Mouse (Mus musculus) skeletal muscle tissue, adult 2 months (tissue): ENCODE measurements around the gene Wnt6.

ENCODE experiments used
- DNase-seq: peaks from one replicate; pipeline ENCODE4 v3.0.0-alpha.2; 2012; ENCODE audit warnings: low read depth, low spot score

Wnt6 gene

DNA sequence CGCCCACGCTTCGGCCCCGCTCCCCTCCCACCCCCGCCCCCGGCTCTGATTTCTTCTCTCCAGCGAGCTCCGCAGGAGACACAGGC, at the start of gene Wnt6:
Gene Wnt6 (plus strand): TSS at position 48 of the 86 bp plus-strand sequence.
- DNase-seq, result no peak

DNA sequence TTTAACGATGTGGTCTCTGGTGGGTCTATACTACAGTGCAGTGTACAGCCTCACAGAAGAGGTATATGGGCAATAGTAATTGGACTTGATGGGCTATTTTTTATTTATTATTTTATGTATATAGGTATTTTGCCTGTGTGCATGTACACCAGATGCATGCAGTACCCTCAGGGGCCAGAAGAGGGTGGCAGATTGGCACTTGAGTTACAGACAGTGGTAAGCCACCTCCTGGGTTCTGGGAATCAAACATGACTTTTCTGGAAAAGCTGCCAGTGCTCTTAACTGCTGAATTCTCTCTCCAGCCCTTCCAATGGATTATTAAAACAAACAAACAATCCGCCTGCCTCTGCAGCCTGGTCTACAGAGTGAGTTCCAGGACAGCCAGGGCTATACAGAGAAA, 47.9 kb upstream of the Wnt6 start:
- DNase-seq, result no peak

DNA sequence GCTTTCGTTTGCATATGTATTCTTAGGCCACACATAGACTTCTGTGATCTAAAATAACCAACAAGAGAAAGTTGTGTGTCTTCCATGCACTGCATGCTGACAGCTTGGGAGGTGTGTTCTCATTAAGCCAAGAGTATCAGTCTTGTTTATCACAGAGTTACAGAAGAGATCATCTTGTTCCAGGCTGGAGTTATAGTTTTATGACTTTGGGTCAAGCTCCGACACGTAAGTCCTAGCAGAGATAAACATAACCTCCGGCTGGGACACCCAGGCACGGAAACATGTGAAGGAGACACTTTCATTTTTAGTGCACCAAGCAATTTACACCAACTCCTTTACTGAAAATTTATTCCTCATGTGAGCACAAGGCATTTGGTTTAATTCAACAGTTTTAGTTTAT, 45.6 kb upstream of the Wnt6 start:
- peak; percentile 82 for DNase-seq

DNA sequence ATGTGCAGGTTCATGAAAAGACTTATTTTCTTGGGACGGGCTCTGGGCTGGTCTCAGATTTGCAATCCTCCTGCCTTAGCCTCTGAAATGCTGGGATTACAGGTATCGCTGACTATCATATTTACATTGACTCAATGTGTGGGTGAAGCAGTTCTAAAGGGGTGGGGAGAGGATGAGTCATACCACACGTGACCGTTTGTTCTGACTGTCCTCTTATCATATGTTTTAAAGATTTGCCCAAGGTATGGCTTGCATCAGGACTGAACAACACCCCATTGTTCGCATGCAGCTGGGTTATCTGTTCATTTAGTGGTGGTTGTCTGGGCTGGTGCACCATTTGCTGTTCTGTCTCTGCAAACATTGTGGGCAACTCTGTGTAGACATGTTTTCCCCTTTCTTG, 45.0 kb upstream of the Wnt6 start:
- no peak for DNase-seq

DNA sequence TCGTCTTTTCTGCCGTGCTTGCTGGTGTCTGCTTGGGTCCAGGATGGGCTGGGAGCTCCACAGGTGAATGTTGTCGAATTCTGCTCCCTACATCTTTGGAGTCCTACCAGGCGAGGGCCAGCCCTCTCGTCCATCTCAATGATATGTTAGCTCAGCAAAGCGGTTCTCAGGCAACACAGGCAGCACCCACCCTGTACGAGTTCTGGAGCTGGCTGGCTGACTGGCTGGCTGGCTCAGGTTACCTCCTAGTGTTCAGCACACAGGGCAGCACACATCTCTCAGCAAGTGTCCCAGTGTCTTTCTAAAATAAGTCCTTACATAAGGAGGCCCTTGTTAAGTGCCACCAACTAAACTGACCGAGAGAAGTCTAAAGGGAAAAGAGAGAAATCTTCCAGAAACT, 43.2 kb upstream of the Wnt6 start:
- peak; percentile 90 for DNase-seq

DNA sequence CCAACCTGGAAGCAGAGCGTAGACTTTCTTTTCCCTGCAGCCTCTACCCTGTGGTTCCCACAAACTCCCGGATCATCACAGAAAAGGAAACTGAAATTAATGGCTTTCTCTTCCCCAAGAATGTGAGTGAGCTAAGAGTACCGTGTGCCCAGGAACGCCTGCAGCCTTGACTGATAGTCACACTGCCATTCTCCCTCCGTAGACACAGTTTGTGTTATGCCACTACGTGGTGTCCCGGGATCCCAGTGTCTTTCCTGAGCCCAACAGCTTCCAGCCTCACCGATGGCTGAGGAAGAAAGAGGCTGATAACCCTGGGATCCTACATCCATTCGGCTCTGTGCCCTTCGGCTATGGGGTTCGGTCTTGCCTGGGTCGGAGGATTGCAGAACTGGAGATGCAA, 34.7 kb upstream of the Wnt6 start:
- DNase-seq, result no peak

DNA sequence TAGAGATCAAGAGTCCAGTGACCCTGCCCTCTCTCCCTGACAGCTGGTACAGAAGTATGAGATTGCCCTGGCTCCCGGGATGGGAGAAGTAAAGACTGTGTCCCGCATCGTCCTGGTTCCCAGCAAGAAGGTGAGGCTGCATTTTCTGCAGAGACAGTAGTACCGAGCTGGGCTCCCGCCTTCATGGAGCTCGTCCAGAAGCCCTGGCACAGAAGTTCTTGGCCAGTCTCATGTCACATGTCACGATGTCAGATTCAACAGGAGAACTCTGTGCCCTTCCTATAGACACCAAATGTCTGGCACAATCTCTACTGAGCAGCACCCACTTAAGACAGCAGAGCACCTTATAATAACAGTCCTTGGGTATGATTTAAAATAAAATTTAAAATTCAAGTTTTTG, 34.2 kb upstream of the Wnt6 start:
- peak; percentile 71 for DNase-seq

DNA sequence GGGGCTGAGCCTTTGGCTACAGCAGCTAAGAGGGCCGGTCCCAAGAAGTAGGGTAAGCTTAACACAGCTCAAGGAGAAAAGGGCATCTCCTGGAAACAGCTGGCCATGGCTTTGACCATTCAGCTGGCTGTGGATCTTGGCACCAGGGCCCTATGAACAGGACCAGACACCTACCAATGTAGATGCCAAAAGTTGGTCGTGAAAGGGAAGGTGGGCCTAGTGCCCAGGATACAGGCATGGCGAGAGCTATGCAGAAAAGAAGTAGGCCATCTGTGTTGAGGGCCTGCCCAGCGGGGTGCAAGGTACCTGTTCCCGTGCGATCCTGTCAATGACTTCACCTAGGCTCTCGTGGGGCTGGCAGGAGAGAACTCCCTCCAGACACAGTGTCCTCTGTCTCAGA, 30.8 kb upstream of the Wnt6 start:
- DNase-seq, result peak; percentile 79

DNA sequence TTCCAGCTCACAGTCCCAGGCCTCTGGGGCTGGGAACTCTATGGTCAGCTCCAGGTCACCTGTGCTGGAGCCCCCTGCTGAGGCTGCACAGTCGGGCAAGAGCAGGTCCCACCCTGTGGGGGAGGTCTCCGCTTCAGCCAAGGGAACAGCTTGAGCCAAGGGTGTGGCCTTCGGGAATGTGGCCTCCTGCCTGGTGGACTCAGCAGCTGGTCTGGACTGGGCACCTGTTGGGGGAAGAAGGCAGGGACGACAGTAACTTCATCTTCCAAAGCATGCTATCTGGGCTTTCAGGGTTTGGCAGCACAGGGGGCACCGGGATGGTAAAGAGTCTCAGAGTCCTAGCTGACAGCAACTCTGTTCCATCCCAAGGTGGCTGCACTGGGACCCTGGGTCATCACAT, 24.4 kb upstream of the Wnt6 start:
- peak; percentile 90 for DNase-seq

DNA sequence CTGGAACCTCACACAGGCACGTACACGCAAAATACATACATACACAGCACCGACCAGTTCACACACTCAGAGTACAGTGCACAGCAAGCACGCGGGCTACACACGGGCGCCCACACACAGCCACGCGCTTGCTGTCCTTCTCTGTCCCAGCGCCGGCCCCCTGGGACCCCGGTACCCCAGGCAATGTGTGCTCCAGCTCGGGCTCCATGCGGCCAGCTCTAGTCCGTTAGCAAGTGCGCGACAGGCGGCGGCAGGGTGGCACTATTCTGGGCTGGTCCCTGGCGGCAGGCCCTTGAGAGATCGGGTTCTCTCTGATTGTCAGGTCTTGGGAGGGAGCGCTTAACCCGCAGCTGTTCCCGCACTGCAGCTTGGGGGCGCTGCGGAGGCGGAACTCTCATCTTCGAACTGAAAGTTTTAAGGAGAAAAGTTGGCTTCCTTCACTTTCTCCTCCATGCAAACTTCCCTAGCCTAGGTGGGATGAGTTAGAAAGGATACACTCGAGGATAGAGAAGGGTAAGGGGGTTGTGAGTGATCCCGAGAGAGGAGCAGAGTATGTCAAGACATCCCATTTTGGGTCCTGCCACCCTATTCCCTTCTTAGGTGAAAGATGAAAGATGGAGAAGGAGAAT, 22.9 kb upstream of the Wnt6 start, which contains the start of gene Prkag3:
Gene Prkag3 (minus strand): TSS at position 579 of the 629 bp plus-strand sequence.
- DNase-seq, result peak; percentile 92

DNA sequence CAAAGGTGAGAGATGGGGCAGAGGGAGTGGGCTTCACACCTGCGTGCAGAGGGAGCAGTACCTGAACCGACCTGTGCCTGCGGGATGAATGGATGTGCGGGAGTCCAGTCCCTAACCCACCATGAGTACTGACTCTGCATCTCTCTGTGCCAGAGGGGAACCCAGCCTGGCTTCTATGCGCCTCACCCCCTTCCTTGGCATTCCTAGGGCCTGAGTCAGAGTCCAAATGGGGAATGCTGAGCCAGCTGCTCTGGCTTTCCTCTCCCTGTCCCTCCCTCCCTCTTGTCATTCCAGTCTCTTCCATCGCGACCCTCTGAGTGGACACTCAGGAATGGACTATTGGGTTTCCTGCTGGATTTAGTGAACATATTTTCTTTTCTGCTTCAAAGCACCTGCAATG, 22.4 kb upstream of the Wnt6 start:
- peak; percentile 85 for DNase-seq

DNA sequence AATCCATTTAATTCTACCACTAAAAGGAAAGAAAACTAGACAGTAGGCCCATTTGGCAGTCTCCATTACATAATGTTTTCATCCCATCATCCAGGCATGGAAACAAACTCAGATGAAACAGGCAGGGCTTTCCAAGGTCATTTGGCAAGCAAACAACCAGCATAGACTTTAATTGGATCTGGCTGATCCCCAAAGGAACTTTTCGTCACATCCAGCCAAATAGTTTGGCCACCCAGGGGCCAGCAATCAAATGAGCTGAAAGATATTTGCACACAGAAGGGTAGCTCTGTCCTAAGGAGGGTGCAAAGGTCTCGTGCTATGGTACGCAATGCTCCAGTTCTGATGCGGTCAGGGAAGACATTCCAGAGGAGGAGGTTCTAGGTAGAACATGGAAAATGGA, 21.0 kb upstream of the Wnt6 start:
- DNase-seq, result no peak

DNA sequence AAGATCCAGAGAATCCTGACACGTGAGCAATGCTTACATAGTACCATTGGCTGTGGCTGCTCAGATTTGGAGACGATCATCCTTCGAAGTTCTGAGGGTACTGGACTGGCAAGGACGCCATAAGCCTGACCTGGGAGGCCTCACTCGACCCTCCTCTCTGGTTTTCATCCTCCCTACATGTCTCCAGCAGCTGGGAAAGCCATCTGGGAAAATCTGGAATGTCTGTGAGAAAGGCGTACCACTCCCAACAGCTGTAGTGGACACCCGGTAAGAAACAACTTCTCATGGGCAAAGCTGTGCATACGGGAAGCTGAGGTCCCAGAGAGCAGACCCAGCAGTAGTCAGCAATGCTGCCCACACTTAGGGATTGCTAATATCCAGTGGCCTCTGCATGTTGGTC, 19.5 kb upstream of the Wnt6 start:
- no peak for DNase-seq

DNA sequence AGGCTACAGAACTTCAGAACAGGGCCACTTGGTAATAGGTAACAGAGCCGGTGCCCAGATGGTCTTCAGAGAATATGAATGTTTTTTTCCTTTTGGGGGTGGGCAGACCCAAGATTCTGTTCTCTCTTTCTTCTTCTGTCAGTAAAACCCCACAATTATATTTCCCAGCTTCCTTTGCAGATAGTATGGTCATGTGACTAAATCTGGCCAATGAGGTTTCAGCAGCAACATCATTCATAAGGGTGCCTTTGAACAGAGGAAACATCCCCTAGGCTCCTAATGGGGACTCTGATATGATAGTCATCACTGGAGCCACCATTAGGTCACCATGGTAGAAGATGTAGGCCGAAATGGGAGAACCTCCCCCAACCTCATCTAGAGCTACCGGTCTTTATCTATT, 18.9 kb upstream of the Wnt6 start:
- DNase-seq, result no peak

DNA sequence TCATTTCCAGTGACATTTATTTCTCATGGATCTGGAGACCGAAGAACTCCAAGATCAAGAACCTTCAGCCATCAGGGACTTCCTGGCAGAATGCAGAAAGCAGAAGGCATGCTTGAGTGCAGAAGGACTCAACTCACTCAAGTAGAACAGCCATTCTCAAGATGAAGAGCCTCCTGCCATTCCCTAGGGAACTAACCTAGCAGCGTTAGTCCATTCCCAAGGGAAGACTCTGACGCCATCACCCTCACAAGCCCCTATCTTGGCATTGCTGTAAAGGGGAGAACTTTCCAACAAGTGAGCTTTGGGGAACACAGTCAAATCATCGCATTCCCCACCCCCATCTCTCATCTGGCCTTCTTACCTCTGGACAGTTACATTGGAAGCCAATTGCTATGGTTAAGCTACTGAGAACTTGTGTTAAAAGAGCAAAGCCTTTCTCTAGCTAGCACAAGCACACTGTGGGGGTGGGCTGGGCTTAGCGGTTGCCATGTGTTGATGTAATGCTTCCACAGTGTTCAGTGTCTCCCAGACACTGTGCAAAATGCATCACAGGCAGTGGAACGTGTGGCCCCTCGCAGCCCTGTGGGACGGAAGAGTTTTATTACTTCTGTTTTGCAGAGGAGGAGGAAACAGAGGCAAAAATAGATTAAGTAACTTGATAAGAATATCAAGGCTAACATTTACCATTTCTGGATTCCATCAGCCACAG, 18.3 kb upstream of the Wnt6 start:
- no peak for DNase-seq

DNA sequence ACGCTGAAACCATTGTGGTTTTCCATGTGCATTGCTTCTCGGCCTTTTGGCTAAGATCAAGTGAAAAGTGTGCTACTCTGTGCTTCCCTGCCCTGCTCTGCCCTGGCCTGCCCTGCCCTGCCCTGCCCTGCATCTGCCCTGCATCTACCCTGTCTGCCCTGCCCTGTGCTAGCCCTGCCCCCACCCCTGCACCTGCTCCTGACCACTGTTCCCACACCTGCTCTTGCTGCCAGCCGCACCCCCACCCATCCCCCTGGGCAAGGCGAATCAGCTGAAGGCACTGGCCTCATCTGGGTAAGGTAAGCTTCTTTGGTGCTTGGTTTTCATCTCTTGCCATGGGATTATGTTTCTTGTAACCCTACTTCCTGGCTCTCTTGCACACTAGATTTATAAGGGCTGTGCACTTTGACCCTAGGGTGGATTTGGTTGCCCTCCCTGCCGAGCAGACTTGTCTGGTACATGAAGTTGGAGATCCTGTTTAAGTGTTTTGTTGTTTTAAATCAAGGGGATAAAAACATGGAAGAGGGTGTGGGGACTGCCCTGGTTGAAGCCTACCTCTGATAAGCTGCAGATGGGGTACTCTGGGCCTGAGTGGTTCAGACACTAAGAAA, 17.4 kb upstream of the Wnt6 start:
- DNase-seq, result peak; percentile 93

DNA sequence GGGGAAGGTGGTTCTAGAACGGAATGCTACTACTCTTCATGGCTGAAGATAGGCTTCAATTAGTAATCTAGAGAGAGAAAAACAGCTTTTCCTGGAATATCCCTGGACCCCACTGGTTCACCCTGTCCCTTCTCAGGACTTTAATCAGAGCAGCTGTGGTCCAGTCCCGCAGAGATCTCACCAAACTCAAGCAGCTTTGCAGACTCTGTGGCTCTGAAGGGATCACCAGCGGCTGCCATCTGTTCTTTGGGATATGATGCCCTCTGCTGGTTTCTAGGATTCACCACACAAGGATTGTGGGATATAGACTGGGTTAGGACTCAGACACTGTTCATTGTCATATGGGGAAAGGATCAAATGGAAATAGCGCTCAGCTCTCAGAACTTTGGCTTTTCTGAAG, 11.9 kb upstream of the Wnt6 start:
- DNase-seq, result no peak

DNA sequence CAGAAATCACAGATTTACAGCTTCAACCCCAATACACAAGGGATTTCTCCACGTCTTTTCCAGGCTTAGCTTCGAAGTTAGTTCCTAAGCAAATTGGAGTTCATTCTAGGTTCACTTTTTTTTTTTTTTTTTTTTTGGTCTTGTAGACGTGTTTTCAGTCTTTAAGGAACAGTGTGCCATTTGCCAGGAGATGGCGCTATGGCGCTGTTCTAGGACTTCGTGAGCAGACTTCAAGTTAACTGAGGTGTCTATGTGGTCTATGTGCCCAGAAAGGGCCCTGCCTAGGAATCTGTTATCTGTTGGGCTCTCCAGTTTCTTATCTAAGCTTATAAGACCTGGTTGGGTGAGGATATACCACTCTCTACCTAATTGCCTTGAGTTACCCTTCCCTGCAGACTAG, 8.6 kb upstream of the Wnt6 start:
- peak; percentile 75 for DNase-seq

DNA sequence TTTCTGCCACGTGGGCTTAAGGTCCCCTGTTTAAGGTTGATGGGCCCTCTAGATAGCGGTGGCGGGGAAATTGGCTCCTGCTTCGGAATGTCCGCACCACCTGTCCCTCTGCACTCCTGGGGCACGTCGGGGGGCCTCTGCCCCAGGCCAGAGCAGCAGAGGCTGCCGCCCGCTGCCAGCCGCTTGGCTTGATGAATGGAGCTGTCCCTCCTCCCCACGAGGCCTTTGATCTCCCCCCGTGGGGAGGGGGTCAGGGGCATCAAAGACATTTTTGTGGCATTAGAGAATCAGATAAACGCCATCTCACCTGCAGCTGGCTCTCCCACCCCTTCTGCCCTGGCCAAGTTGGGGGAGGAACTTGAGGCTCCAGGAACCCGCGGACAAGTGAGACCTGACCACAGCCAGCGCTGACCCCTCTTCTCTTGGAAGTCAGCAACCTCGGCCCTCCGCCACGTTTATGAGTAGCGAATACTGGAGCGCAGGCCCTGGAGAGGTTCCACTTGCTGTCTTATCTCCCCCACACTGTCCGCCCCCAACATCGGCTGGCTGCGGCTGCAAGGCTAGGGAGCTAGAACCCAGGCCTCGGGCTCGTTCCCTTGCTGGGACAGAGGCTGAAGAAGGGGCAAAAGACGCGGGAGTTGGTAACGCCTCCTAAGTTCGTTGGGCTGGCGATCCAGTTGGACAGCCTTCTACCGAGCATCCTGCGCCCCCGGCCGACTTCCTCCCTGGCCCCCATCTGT, 795 bp upstream of the Wnt6 start:
- no peak for DNase-seq

DNA sequence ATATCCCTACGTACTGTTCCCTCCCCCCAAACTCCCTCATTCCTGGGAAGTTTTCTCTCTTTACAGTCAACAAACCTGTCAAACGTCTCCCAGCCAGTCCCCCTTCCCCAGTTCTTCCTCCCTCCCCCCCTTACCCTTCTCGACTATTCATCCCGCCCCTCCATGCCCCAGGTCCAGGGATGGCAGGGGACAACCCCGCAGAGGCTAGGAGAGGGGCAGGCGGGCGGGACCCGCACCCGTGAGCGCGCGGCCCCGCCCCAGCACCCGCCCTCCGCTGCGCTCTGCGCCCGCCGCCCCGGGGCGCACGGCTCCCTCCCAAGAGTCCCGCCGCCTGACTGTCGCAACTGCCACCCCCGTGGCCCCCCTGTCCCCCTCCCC, 236 bp upstream of the Wnt6 start:
- DNase-seq, result no peak

DNA sequence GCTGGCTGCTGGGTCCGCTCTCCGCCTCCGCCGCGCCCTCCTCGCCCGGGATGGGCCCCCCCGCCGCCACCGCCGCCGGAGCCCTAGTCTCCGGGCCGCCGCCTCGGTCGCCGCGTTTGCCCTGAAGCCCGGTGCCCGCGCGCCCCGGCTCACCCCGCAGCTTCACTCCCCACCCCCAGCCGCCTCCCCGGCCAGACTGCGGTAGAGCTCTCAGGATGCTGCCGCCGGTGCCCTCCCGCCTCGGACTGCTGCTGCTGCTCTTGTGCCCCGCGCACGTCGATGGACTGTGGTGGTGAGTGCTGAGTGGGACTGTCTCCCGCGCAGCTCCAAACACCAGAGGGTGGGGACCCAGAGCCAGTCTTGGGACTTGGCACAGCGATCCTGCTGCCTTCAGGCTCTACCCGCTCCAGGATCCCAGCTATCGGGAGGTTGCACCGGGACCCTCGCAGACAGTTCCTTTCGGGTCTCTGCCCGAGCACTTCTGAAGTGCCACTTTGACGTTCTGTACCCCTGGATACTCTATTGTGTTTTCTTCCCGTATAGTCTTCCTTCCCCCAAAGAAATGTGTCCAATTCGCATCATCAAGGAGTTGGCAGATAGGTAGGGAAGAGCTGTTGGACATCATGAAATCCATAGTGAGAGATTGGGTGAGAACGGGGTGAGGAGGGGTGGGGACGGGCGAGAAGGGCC, 384 bp downstream of the Wnt6 start:
- DNase-seq, result no peak

DNA sequence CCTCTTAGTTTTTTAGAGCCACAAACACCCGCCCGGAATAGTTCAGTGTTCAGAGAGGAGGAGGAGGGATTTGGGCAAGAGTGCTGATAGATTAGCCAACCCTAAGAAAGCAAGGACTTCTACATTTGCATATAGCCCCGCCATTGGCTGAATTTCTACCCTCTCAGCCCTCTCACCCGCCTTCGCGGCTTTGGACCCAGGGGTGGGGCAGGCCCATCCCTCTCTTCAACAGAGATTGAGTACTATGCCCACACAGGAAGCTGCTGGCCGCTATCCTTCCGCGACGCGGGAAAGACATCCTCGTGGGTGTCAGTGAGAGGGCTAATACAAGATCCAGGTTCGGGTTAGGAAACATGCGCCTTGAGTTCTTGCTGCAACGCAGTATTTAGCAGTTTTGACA, 1.4 kb downstream of the Wnt6 start:
- DNase-seq, result peak; percentile 80

DNA sequence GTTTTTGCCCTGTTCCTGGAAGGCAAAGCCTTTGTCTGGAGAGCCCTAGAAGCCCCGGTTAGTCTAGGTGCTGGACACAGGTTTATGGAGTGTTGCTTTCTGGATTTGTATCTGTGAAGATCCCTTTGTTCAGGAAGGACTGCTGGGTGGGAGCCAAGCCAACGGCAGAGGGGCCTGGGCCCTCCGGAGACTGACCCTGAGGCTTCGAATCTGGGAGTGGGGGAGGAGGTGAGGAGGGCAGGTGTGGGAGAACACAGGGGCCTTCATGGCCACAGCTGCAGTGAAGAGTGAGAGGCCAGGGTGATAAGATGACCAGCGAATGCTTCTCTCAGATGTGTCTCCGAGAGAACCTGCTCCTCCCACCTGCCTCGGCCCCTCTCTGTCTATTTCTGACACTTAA, 2.4 kb downstream of the Wnt6 start:
- no peak for DNase-seq
